Mouse (Mus musculus) hindbrain, embryonic 12.5 days (tissue): ENCODE data around the gene Chrng. TPM values are rescaled to one million over a fixed set of nuclear protein-coding genes. Genes with fewer than 3 reads are reported as not detected.

ENCODE experiments used
- ATAC-seq: fragments of 200-750 bp; cut with Nextera tagmentation; 2 replicates; pipeline ENCODE4 v1.8.0; 2017; ENCODE audit warnings: moderate TSS enrichment; ENCODE audit not compliant: low FRiP score
- H3K27ac ChIP-seq: fragments of 300-500 bp; sonication (generic); 2 replicates; pipeline ENCODE4 v1.5.1; 2016; ENCODE audit warnings: mild to moderate bottlenecking
- H3K27me3 ChIP-seq: fragments of 300-500 bp; sonication (generic); 2 replicates; pipeline ENCODE4 v1.6.1; 2016; ENCODE audit warnings: mild to moderate bottlenecking
- H3K36me3 ChIP-seq: fragments of 300-500 bp; sonication (generic); 2 replicates; pipeline ENCODE4 v1.6.1; 2016; ENCODE audit warnings: mild to moderate bottlenecking
- H3K4me1 ChIP-seq: fragments of 300-500 bp; sonication (generic); 2 replicates; pipeline ENCODE4 v1.6.1; 2016
- H3K4me2 ChIP-seq: fragments of 300-500 bp; sonication (generic); replicated peaks from 2 replicates; pipeline ENCODE4 v1.6.1; 2016; ENCODE audit warnings: mild to moderate bottlenecking
- H3K4me3 ChIP-seq: fragments of 300-500 bp; sonication (generic); 2 replicates; pipeline ENCODE4 v1.5.1; 2016; ENCODE audit warnings: mild to moderate bottlenecking
- H3K9ac ChIP-seq: fragments of 300-500 bp; sonication (generic); 2 replicates; pipeline ENCODE4 v1.6.1; 2016; ENCODE audit warnings: mild to moderate bottlenecking, moderate library complexity
- H3K9me3 ChIP-seq: fragments of 300-500 bp; sonication (generic); replicated peaks from 2 replicates; pipeline ENCODE4 v1.6.1; 2016; ENCODE audit warnings: mild to moderate bottlenecking
- WGBS: fragments of 180-500 bp; shearing (Covaris S2); methylation state at CpG from one replicate; pipeline ENCODE4 v1.1.7; 2016; 5-methylcytosine and 5-hydroxymethylcytosine counted together
- polyA plus RNA-seq: library from polyadenylated mRNA; unstranded; fragments of >200 nt; fragmentation: Nextera tagmentation; extraction: Ambion mirVana; gene quantifications from 2 replicates; pipeline ENCODE4 v1.2.1, GENCODE M21; 2016

The Chrng gene
- polyA plus RNA-seq, 1 experiment from 2014 or later = 0.90 TPM

DNA sequence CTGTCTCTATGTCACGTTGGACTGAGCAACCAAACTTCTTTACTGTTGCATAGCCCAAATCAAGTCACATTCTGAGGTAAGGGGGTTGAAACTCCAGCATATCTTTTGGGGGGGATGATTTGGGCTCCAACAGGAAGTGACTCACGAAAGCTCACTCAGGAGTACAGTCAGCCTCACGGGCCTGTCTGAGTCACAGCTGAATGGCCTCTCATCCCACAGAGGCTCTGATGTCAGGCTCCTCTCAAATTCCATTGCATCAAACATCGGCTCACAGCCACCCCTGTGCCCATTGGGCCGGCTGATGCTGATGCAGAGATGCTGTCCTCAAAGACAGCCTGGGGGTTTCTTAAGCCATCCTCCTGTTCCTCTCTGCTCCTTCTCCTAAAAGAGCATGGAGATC lies 23.6 kb upstream of the Chrng start:
- Histone ChIP-seq H3K27me3 (peaks cover 50% of the 10 kb centered on the region), H3K4me2 (no peak overlapping the region), H3K9me3 (no peaks in the 10 kb centered on the region), H3K36me3 (no peaks in the 10 kb centered on the region), H3K4me1 (peaks cover 23% of the 10 kb centered on the region), H3K27ac (no peak overlapping the region), H3K9ac (no peak overlapping the region), H3K4me3 (no peak overlapping the region)
- ATAC-seq = no peak
- WGBS = 57% methylated on average over 5 of the region's 5 CpGs

DNA sequence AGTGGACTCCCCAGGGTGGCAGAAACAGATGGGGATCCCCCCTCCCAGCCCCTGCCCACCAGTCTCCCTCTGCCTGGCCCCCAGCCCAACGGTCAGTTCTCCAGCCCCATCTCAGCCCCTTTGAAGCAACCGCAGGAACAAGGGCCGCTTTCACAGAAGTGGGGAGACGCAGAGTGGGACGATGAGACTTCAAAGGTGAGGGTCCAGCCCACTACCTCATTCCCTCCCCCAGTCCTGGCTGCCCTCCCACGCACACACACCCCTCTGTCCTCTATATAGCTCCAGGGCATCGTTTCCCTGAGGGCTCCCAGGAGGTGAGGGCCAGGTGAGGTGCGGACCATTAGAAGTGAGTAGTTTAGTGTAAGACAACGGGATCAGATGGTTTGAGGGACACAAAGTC lies 21.4 kb upstream of the Chrng start, which contains the start of gene Prss56:
Gene Prss56, plus strand, starts transcription at position 301 of the 400 bp plus-strand sequence.
- no peak within 1 kb of the TSS for H3K4me2 ChIP-seq
- H3K4me3 ChIP-seq = no peak within 1 kb of the TSS
- peaks cover 22% of the 10 kb centered on the region for H3K4me1 ChIP-seq
- no peak within 1 kb of the TSS for H3K9ac ChIP-seq
- WGBS = 63% methylated on average over 9 of the region's 9 CpGs
- no peaks in the 10 kb centered on the region for H3K36me3 ChIP-seq
- no peak for ATAC-seq
- H3K27ac ChIP-seq = no peak within 1 kb of the TSS
- peaks cover 66% of the 10 kb centered on the region for H3K27me3 ChIP-seq
- H3K9me3 ChIP-seq = no peaks in the 10 kb centered on the region

GRCm38 (mm10) chr1:87183998-87184750 lies 20.3 kb upstream of the Chrng start:
- H3K36me3 ChIP-seq = no peaks in the 10 kb centered on the region
- H3K27ac ChIP-seq = no peak overlapping the region
- H3K9me3 ChIP-seq = no peaks in the 10 kb centered on the region
- no peak for ATAC-seq
- 25% methylated on average over 15 of the region's 15 CpGs for WGBS
- H3K4me2 ChIP-seq = no peak overlapping the region; the same call in 1 of the 2 replicates
- peaks cover 76% of the 10 kb centered on the region for H3K27me3 ChIP-seq
- H3K9ac ChIP-seq = no peak overlapping the region
- no peak overlapping the region for H3K4me3 ChIP-seq
- peaks cover 15% of the 10 kb centered on the region; the same call in 1 of the 2 replicates for H3K4me1 ChIP-seq

GRCm38 (mm10) chr1:87184751-87185139 lies 19.7 kb upstream of the Chrng start:
- no peak overlapping the region for H3K27ac ChIP-seq
- H3K4me1 ChIP-seq = peaks cover 15% of the 10 kb centered on the region; the same call in 1 of the 2 replicates
- no peak overlapping the region for H3K9ac ChIP-seq
- WGBS = 11% methylated on average over 20 of the region's 20 CpGs
- no peaks in the 10 kb centered on the region for H3K36me3 ChIP-seq
- H3K9me3 ChIP-seq = no peaks in the 10 kb centered on the region
- peaks cover 76% of the 10 kb centered on the region for H3K27me3 ChIP-seq
- ATAC-seq = peak; percentile 49
- no peak overlapping the region for H3K4me3 ChIP-seq
- H3K4me2 ChIP-seq = peak overlapping the region; percentile 30; the same call in 1 of the 2 replicates

GRCm38 (mm10) chr1:87185526-87185925 lies 18.9 kb upstream of the Chrng start:
- H3K4me1 ChIP-seq = peaks cover 15% of the 10 kb centered on the region; the same call in 1 of the 2 replicates
- no peaks in the 10 kb centered on the region for H3K9me3 ChIP-seq
- H3K27me3 ChIP-seq = peaks cover 73% of the 10 kb centered on the region
- ATAC-seq = no peak
- no peak overlapping the region for H3K9ac ChIP-seq
- H3K27ac ChIP-seq = no peak overlapping the region
- H3K36me3 ChIP-seq = no peaks in the 10 kb centered on the region
- 14% methylated on average over 13 of the region's 13 CpGs for WGBS
- no peak overlapping the region for H3K4me2 ChIP-seq
- no peak overlapping the region for H3K4me3 ChIP-seq

GRCm38 (mm10) chr1:87186261-87187036 lies 18.0 kb upstream of the Chrng start:
- Histone ChIP-seq H3K27me3 (peaks cover 70% of the 10 kb centered on the region), H3K9ac (peak overlapping the region; percentile 64), H3K4me1 (peaks cover 15% of the 10 kb centered on the region; the same call in 1 of the 2 replicates), H3K9me3 (no peaks in the 10 kb centered on the region), H3K4me3 (peak overlapping the region; percentile 47), H3K4me2 (peak overlapping the region; percentile 91), H3K27ac (no peak overlapping the region), H3K36me3 (no peaks in the 10 kb centered on the region)
- WGBS = 2% methylated on average over 54 of the region's 54 CpGs
- peak; percentile 54 for ATAC-seq

- Histone ChIP-seq H3K27ac (no peak overlapping the region), H3K27me3 (peaks cover 65% of the 10 kb centered on the region)
- peak; percentile 32 for ATAC-seq
Measured at GRCm38 (mm10) chr1:87187037-87187355, 17.5 kb upstream of the Chrng start.

DNA sequence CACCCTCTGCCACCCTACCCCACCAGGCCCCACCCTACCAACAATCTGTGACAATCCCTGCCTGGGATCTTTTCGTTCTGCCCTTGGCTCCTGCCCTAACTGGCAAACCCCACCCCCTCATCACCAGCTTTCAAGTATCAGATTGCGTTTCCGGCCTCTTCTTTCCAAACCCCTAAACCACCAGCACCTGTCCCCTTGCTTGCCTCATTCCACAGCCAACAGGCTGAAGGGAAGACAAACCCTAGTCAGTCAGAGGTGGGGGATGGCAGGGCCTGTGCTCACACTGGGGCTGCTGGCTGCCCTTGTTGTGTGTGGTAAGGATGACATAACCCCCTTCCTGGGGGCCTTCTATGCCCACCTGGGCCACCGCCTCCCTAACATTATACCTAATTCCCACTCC lies 14.0 kb upstream of the Chrng start, which contains the start of gene Chrnd:
Gene Chrnd, plus strand, starts transcription at position 179 of the 400 bp plus-strand sequence.
- no peak within 1 kb of the TSS for H3K9ac ChIP-seq
- no peaks in the 10 kb centered on the region for H3K9me3 ChIP-seq
- no peak within 1 kb of the TSS for H3K27ac ChIP-seq
- H3K4me3 ChIP-seq = no peak within 1 kb of the TSS
- no peaks in the 10 kb centered on the region for H3K36me3 ChIP-seq
- H3K4me1 ChIP-seq = peaks cover 11% of the 10 kb centered on the region; the same call in 1 of the 2 replicates
- H3K4me2 ChIP-seq = no peak within 1 kb of the TSS
- H3K27me3 ChIP-seq = peaks cover 32% of the 10 kb centered on the region
- 30% methylated on average over 4 of the region's 4 CpGs for WGBS
- no peak for ATAC-seq

More at GRCm38 (mm10) chr1:87187037-87187355, 17.5 kb upstream of the Chrng start:
- H3K9me3 ChIP-seq = no peaks in the 10 kb centered on the region
- WGBS = 0% methylated on average over 15 of the region's 15 CpGs
- H3K36me3 ChIP-seq = no peaks in the 10 kb centered on the region
- H3K4me3 ChIP-seq = peak overlapping the region; percentile 47
- H3K9ac ChIP-seq = peak overlapping the region; percentile 64
- peaks cover 15% of the 10 kb centered on the region; the same call in 1 of the 2 replicates for H3K4me1 ChIP-seq
- H3K4me2 ChIP-seq = peak overlapping the region; percentile 91

DNA sequence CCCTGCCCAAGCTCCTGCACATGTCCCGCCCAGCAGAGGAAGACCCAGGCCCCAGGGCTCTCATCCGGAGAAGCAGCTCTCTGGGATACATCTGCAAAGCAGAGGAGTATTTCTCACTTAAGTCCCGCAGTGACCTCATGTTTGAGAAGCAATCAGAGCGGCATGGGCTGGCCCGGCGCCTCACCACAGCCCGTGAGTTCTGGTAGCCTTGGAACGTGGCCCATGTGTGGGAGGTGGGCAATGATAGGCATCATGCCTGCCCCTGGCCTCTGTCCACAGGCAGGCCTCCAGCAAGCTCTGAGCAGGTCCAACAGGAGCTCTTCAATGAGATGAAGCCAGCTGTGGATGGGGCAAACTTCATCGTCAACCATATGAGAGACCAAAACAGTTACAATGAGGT lies 7.2 kb upstream of the Chrng start:
- Histone ChIP-seq H3K27me3 (no peaks in the 10 kb centered on the region), H3K9ac (no peak overlapping the region), H3K4me3 (no peak overlapping the region), H3K36me3 (no peaks in the 10 kb centered on the region), H3K4me1 (no peaks in the 10 kb centered on the region), H3K4me2 (no peak overlapping the region), H3K9me3 (no peaks in the 10 kb centered on the region), H3K27ac (no peak overlapping the region)
- WGBS = 86% methylated on average over 9 of the region's 9 CpGs
- no peak for ATAC-seq

GRCm38 (mm10) chr1:87198119-87199065 lies 6.1 kb upstream of the Chrng start:
- H3K9me3 ChIP-seq = no peaks in the 10 kb centered on the region
- H3K36me3 ChIP-seq = no peaks in the 10 kb centered on the region
- ATAC-seq = no peak
- no peak overlapping the region for H3K27ac ChIP-seq
- no peak overlapping the region for H3K9ac ChIP-seq
- no peaks in the 10 kb centered on the region for H3K27me3 ChIP-seq
- 83% methylated on average over 12 of the region's 12 CpGs for WGBS
- H3K4me3 ChIP-seq = no peak overlapping the region
- H3K4me2 ChIP-seq = no peak overlapping the region
- no peaks in the 10 kb centered on the region for H3K4me1 ChIP-seq

DNA sequence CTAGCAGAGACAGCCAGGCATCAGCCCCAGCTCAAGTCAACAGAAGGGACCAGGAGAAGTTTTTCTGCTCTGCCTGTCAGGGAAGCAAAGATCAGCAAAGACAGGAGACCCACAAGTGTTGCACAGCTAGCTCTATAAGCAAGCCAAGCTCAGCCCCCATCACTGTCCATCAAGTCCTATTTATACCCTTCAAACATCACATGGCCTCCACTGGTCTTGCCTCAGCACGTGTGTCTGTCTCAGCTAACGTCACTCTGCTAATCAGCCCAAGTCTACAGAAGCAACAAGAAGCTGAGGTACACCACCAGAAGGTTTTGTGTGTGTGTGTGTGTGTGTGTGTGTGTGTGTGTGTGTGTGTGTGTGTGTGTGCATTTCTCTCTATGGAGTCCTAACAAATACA lies 3.6 kb upstream of the Chrng start:
- Histone ChIP-seq H3K9me3 (no peaks in the 10 kb centered on the region), H3K36me3 (no peaks in the 10 kb centered on the region), H3K4me1 (peaks cover 5% of the 10 kb centered on the region; the same call in 1 of the 2 replicates), H3K27ac (no peak overlapping the region), H3K4me2 (no peak overlapping the region), H3K9ac (no peak overlapping the region), H3K27me3 (0 out of 2 replicates have a peak, but pooled peaks cover 6% of the 10 kb centered on the region), H3K4me3 (no peak overlapping the region)
- WGBS = 80% methylated on average over 2 of the region's 2 CpGs
- ATAC-seq = no peak
